Mouse (Mus musculus) urinary bladder, postnatal 25 days (tissue): Measurements from ENCODE around the gene Gm9999.
"Not testable (repeated sequence)": the region's sequence is repeated elsewhere in the genome, so short reads cannot be mapped to it uniquely, and the experiment has no call there.

Source experiments
- DNase-seq: peaks from one replicate; pipeline ENCODE4 v3.0.0; 2022; ENCODE audit warnings: low spot score

Gm9999 gene

GRCm38 (mm10) chr7:46983280-46983679 is at the start of gene Gm9999:
TSS of gene Gm9999 (plus strand) at chr7:46983580.
- no peak for DNase-seq

DNA sequence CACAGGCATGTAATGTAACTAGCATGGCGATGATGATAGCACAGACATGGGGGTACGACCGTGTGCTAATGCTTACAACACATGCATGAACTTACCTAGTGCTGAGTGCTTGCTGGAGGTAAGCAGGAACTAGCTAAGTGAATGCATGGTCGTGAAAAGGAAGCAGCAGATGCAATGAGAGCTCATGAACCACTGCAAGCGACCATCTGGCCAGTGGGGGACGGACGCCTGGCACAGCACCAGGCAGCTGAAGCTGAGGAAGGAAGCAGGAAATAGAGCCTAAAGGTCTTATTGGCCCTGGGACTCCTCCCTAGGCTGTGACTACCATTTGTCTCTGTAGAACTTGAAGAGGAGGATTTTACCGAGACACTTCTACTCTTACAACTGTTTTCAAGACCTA is 48.6 kb upstream of the Gm9999 start:
- no peak for DNase-seq

- no peak for DNase-seq
Observed at GRCm38 (mm10) chr7:46935847-46936246, 47.5 kb upstream of the Gm9999 start.

DNA sequence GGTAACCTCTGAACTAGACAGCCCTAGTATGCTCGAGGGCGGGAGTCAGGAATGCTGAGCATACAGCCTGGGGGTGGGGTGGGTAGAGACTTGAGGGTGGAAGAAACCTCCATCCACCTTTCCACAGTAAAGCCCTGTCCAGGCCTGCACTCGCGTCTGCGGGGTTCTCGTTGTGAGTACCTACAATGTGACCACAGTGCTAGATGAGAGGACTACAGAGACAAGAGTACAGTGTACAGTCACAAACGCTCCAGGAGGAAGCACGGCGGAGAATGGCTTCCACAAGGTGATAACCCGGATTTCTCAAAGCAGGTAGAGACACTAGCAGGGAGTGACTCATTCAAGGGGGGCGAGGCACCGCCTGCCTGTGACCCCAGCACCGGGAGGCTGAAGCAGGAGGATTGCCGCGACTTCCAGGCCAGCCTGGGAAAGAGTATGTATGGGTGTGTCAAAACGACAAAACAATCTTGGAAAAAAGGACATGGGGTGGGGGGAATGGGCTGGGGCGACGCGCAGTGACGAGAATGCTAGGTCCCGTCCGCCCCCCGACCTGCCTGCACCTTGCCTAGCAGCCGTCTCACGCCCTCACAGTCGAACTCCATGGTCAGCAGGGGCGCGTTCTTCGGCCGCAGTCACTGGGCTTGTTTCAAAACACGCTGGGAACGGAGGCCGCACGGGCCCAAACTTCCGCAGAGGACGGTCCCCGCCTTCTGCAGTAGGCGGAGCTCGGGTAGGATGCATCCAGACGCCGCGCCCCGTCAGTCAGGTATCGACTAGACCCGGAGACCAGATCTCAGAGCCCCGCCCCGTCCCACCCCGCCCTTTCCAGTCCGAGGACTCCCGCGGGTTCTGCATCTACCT is 25.3 kb upstream of the Gm9999 start, which contains the start of gene Uevld:
Gene Uevld (minus strand): TSS at position 697 of the 861 bp plus-strand sequence.
- DNase-seq, result peak; percentile 96

DNA sequence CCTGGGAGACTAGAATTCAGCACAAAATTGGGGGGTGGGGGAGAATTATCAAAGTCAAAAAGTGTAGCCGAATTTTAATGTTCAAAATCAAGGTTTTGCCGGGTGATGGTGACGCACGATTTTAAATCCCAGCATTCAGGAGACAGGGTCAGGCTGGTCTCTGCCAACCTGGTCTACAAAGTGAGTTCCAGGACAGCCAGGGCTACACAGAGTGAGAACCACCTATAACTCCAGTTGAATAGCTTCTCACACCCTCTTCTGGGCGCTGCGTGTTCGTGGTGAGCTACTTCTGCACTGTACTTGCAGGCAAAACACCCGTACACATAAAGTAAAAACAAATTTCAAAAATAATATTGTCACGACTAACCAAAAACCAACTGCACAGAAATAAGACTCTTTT is 24.5 kb upstream of the Gm9999 start:
- no peak for DNase-seq

DNA sequence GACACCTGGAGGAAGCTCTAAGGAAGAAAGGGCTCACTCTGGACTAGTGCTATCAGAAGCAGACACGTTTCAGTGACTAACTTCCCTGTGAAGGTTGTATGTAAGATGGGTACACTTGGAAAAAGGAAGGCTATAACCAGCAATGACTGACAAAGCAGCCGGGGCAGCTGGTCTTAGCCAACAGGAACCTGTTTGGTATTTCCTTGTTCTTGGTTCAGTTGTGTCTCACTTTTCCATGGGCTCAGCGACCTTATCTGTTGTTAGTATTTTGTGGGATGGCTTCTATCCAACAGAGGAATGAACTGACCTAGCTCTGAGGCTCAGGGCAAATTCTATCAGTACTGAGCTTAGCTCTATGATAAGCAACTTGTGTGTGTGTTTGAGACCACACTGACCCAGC is 22.4 kb upstream of the Gm9999 start:
- no peak for DNase-seq

DNA sequence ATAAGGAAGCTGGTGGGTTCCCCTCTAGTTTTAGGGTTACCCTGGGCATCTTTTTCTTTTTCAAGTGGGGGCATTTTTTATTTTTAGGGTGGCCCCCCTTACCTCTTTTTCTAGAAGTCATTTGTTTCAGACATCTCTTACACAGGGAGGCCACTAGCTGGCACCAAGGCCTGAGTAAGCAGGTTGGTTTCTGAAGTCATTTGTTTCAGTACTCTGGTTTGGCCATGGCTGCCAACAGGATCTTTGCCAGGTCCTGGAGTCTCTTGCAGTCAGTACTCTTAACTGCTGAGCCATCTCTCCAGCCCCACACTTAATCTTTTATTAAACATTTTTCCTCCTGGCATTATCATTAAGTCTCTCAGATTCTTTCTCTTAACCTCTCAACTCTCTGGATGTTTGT is 21.2 kb upstream of the Gm9999 start:
- DNase-seq, result no peak

DNA sequence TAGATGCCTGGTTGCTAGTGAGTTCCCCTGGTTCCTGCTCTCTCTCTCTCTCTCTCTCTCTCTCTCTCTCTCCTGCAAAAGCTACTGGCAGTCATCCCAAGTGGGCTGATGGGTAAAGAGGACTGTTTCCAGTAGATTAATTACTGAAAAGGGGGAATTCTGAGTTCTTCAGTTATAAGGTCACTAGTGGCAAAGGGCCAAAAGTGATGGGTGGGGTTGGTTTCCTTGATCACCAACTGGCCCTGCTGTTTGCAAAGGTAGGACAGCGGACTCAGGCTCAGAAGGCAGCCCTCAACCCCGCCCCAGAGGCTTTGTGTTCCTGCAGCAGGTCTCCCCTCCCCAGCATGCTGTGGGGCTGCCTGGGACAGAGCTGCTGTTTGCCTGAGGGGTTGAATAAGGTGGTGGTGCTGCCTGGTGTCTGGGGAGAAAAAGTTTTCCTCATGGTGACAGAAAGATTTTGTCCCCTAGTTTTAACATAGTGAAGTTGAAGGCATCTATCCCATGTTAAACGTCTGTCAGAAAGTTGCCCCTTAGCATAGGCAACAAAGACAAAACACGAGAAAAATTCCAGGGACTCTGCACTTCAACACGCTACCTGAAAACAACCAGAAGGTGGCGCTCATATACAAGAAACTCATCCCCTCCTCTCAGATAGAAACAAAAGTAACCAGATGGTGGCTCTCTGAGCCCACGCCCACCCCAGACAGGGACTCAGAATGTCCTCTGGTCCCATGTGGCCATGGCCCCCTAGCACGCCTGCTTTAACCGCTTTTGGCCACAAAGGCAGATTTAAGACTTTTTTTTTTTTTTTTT is 20.4 kb upstream of the Gm9999 start:
- peak; percentile 49 for DNase-seq

- no peak for DNase-seq
Observed at GRCm38 (mm10) chr7:46964070-46964469, 19.3 kb upstream of the Gm9999 start.

DNA sequence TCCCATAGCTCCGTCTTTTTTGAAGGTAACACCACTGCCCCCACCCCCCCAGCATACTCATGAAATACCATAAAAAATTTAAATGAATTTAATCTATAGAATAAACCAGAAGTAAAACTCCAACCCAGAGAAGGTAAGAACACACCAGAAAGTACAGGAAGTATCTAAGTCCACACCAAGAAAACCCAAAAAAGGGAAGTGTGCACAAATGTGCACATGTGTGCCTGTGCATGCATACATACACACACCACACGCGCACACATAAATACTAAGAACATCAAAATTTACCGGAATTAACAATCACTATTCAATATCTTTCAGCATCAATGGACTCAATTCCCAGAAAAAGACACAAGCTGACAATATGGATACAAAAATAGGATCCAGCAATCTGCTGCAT is 13.5 kb upstream of the Gm9999 start:
- DNase-seq, result no peak

DNA sequence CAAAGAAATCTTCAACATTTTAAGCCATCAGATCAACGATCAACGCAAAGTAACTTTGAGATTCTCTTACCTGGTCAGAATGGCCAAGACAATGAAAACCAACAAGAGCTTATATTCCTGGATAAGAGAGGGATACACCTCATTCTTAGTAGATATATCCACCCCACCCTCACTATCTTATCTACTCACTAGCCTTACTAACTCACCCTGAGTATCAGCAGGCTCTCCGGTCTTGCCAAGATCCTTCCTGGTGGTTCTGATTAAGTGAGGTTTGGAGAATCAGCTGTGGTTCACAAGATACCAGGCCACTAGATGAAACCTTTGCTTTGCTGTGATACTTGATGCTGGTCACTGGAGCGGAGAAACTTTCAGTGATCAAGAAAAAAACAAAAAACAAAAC is 8.7 kb upstream of the Gm9999 start:
- no peak for DNase-seq

DNA sequence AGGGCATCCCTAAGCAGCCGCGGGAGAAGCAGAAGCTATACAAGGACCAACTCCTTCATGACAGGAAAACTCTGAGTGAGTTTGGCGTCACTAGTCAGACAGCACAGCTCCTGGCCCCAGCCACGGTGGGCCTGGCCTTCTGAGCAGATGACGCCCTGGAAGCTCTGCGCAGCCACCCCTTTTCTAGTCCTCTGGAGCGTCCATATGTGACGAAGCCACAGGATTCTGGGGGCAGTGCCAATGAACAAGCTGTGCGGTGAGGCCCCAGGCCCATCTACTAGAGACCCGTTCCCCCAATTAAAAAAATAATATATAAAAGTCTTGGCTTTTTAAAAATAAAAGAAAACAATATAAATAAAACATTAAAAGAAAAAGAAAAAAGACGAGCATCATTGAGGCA is 7.9 kb upstream of the Gm9999 start:
- DNase-seq, result no peak

DNA sequence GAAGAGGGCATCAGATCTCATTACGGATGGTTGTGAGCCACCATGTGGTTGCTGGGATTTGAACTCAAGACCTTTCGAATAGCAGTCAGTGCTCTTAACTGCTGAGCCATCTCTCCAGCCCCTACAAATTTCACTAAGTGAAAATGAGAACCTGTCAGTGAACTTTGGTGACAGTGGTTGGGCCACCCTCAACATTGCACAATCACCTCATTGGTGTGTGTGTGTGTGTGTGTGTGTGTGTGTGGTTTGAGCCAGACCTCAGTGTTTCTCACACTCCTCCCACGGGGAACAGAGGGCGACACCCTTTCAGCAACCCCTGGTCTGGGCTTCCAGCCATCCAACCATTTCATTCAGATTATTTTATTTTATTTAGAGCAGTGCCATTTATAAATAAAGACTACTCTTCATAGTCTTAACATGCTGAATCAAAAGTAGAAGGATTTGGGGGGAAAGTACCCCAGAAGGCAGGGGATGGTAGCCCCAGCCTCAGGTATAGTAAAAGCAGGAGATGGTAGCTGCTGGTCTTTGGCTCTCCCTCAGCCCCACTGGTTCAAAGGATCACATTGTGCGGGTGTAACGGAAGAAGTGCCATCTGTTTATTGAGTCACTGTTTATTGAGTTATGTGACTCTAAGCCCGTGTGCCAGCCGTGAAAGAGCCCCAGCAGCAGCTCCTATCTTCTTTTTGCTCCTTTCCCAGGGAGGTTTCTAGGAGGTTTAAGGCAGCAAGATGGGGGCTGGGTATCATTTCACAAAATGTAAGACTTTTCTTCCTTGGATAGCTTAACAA is 2.5 kb downstream of the Gm9999 start:
- DNase-seq, result no peak

- DNase-seq, result no peak
Observed at GRCm38 (mm10) chr7:46986646-46987045, 3.3 kb downstream of the Gm9999 start.

DNA sequence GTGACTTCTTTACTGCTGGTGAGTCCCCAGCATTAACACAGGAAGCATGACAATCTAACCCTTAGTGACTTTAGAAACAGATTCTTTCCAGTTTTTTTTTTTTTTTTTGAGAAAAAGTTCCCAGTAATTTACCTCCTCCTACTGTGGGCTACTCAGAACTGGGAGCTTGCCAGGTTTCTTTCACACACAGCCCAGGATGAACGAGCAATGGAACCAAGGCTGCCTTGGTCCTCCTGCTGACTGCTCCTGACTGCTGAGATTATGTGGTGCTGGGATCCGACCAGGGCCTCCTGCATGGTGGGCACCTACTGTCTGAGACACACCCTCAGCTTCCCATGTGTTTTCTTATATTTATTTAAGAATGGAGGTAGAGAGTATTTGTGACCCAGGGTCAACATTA is 3.7 kb downstream of the Gm9999 start:
- no peak for DNase-seq

DNA sequence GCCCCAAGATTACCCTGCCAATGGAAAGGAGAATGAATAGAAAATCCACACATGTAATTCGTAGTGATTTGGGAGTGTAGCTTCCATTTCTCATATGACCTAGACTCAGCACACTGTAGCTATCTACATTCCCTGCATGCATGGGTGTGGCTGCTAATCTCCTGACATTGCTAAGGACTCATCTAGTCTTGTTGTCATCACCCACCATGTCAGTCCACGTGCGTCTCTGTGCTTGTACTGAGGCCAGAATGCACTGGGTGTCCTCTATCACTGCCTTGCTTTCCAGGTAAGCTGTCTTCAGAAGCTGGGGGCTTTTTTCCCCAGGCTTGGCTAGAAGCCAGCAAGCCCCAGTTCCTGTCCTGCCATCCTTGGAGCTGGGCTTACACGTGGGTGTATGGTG is 6.0 kb downstream of the Gm9999 start:
- DNase-seq, result not testable (repeated sequence)

- DNase-seq, result no peak
Observed at GRCm38 (mm10) chr7:46993079-46993478, 9.7 kb downstream of the Gm9999 start.

DNA sequence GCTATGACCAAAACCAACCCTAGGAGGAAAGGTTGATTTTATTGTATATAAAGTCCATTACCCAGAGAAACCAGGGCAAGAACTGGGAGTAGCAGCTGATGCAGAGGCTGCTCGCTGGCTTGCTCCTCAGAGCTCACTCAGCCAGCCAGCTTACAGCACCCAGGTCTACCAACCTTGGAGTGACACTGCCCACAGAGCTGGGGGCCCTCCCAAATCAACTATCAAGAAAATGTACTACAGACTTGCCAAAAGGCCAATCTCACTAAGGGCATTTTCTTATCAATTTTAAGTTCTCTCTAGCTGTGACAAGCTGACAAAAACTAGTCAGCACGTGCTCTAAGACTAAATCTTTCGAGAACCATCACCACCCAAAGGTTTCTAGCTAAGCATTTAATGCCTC is 12.2 kb downstream of the Gm9999 start:
- no peak for DNase-seq

- no peak for DNase-seq
Observed at GRCm38 (mm10) chr7:46997008-46997407, 13.6 kb downstream of the Gm9999 start.

DNA sequence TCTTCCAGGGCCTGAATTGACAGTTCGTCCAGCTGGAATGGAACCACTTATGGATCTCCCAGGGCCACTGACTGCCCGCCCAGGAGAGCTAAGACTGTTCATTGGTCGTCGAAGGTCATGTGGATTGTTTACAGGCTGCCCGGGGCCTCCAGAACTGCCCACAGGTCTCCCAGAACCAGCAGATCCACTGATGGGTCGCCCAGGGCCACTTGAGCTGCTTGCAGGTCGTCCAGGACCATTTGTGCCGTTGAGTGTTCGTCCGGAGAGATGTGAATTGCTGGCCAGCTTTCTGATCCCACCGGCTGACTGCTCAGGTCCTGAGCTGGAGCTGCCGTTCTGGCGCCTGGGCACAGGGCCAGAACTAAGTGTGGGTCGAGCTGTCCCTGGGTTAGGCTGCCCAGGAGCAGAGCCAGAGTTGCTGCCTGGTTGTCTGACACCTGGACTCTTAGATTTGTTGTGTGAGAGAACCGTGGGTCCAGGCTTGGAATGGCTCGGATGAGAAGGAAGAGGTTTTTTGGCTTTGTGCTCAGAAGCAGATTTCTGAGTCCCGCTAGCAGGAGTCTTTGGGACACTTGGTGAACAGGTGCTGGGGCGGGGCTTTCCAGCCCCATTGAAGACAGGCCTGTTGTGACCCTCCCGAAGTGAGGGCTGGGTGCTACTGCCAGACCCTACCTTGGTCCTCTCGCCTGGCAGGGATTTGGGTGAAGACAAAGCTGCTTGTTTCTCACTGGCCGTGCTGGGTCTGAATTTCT is 14.4 kb downstream of the Gm9999 start:
- no peak for DNase-seq

GRCm38 (mm10) chr7:46998942-46999341 is 15.6 kb downstream of the Gm9999 start:
- DNase-seq, result no peak
